8 mouse cellular contexts compared by ENCODE assay signal in the genomic region with DNA sequence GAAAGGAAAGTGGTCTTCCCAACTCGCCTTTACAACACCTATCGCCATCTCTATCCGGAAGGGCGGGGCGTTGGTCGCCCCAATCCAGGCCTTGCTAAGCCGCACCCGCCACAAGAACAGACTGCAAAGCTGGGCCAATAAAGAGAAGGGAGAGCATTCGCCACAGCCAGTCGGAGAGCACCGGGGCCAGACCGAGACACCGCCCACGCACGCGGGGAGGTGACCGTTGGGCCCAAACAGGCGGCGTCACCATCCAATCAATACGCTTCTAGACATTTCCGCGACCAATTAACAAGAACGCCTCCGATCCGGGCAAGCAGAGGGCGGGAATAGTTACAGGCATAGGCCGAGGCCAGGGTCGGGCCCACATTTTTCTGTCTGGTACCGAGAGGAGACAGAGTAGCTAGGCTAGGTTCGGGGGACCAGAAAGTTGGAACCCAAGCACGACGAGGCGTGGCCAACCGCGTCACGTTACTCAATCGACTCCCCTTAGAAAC. TPM values are rescaled to one million over a fixed set of nuclear protein-coding genes. Genes with fewer than 3 reads are reported as not detected.
A peak's percentile ranks its signal among the peaks of the same experiment; 100 is the strongest.
DNase-seq lines count a peak whose midpoint lies in the region; ATAC-seq lines count a peak whose summit lies in the region.

No protein-coding gene starts in this region.

- no peaks in the 10 kb centered on the region for H3K27me3 ChIP-seq in intestine, embryonic 14.5 days (replicated peaks; ENCODE audit: control insufficient read depth, insufficient read depth, low read length)

- under 1% methylated on average over 37 of the region's 37 CpGs for WGBS in intestine, embryonic 14.5 days

- no peaks in the 10 kb centered on the region for H3K9me3 ChIP-seq in intestine, embryonic 14.5 days (ENCODE audit: control insufficient read depth, low read length)

- H3K4me1 ChIP-seq in intestine, embryonic 14.5 days (replicated peaks; ENCODE audit: control insufficient read depth, insufficient read depth, low read length) = peaks cover 14% of the 10 kb centered on the region

- peak; percentile 94 for ATAC-seq in intestine, embryonic 14.5 days (replicated peaks; ENCODE audit: low FRiP score, low TSS enrichment, low read depth)

- H3K4me3 ChIP-seq in intestine, embryonic 14.5 days (ENCODE audit: low read depth, low read length) = peak overlapping the region; percentile 95

- DNase-seq in adrenal gland, adult 18-20 months (ENCODE audit: low spot score in 2 of 2) = peak; percentile 91 to 93
- DNase-seq in embryo, embryonic 11 days = peak; percentile 98
- peak; percentile 99 for DNase-seq in gastrocnemius, postnatal 25 days
- DNase-seq in intestine, embryonic 14.5 days (ENCODE audit: low spot score) = peak; percentile 94
- peak; percentile 99 to 100 for DNase-seq in left cerebral cortex, postnatal 14 days (ENCODE audit: low spot score in 2 of 2)
- peak; percentile 97 for DNase-seq in mesoderm, embryonic 11.5 days (ENCODE audit: low read depth, low spot score)
- DNase-seq in right cerebral cortex, postnatal 36 days (ENCODE audit: low spot score in 2 of 2) = peak; percentile 99
- DNase-seq in yolk sac, embryonic 10.5 days (ENCODE audit: low spot score) = peak; percentile 98

- intact Hi-C loops in left cerebral cortex, postnatal 14 days (cut with DNase I) = loop anchor here (2.0 to 10.0 kb wide), 2 partner anchors 75 to 215 kb away; a partner anchor contains a TSS

- H3K36me3 ChIP-seq in intestine, embryonic 14.5 days (ENCODE audit: control insufficient read depth, insufficient read depth, low read length) = peaks cover 14% of the 10 kb centered on the region

- peak overlapping the region; percentile 99 for H3K9ac ChIP-seq in intestine, embryonic 14.5 days (ENCODE audit: low read length)

- peak overlapping the region; percentile 98 for H3K27ac ChIP-seq in intestine, embryonic 14.5 days (ENCODE audit: low read depth)

- H3K4me2 ChIP-seq in intestine, embryonic 14.5 days (ENCODE audit: low read length) = peak overlapping the region; percentile 68

RNA-seq across cellular contexts. Expression of a gene that starts 0.5 kb away (rescaled TPM):
- 10 to 100 TPM; 54.9 to 59.0 TPM for total RNA-seq in adrenal gland, adult 18-20 months (2021)
- total RNA-seq in gastrocnemius, postnatal 25 days (2021) = 10 to 100 TPM; 16.9 to 19.6 TPM
- polyA plus RNA-seq in intestine, embryonic 14.5 days (2014; fragmentation: Nextera tagmentation; extraction: Ambion mirVana) = 68.7 and 76.8 TPM in 2 replicates
- 10 to 100 TPM; 63.3 to 66.2 TPM for total RNA-seq in left cerebral cortex, postnatal 14 days (2021)

RNA-seq across cellular contexts. Expression of a gene that starts 27.3 kb away (rescaled TPM):
- 10 to 100 TPM; 11.7 to 21.8 TPM for total RNA-seq in adrenal gland, adult 18-20 months (2021)
- 1 to 10 TPM; 4.2 to 4.5 TPM for total RNA-seq in gastrocnemius, postnatal 25 days (2021)
- polyA plus RNA-seq in intestine, embryonic 14.5 days (2014; fragmentation: Nextera tagmentation; extraction: Ambion mirVana) = 10.3 and 10.9 TPM in 2 replicates
- total RNA-seq in left cerebral cortex, postnatal 14 days (2021) = 1 to 10 TPM; 2.1 to 4.0 TPM

RNA-seq across cellular contexts. Expression of a gene that starts 48.2 kb away (rescaled TPM):
- total RNA-seq in adrenal gland, adult 18-20 months (2021) = not detected
- under 1 TPM; 0.23 to 0.35 TPM for total RNA-seq in gastrocnemius, postnatal 25 days (2021)
- 0.14 TPM in 1 of 2 replicates, not detected in the other for polyA plus RNA-seq in intestine, embryonic 14.5 days (2014; fragmentation: Nextera tagmentation; extraction: Ambion mirVana)
- not detected for total RNA-seq in left cerebral cortex, postnatal 14 days (2021)

Comparison
In these comparisons a context has a peak if more than half of its experiments do, and no peak if none do; other contexts are left out.
1. Peak in every context shown above with its lines: DNase-seq, ATAC-seq, H3K4me3 ChIP-seq and H3K27ac ChIP-seq.